In genomic region chr13:35741620-35742421, GRCm38 (mm10) we compare ENCODE assay signal across 8 mouse cellular contexts.
DNase-seq lines count a peak whose midpoint lies in the region; ATAC-seq and TF ChIP-seq lines count a peak whose summit lies in the region.

No protein-coding gene starts in this region.

- WGBS in bone marrow, adult 2 months = under 1% methylated on average over 93 of the region's 93 CpGs
- 0% methylated on average over 72 of the region's 93 CpGs for WGBS in forebrain, embryonic 14.5 days
- WGBS in lung, embryonic 15.5 days = under 1% methylated on average over 64 of the region's 93 CpGs

- TF ChIP-seq CTCF in CH12.LX (conservative IDR thresholded peaks at IDR 0.05 in 1 of 2, IDR thresholded peaks at IDR 0.05 in 1 of 2; ENCODE audit: low read depth in 2 of 2, low read length in 2 of 2) = no peak
- no peak for TF ChIP-seq CTCF in bone marrow, adult 2 months (IDR thresholded peaks at IDR 0.05; ENCODE audit: control insufficient read depth, insufficient read depth, low read length)
- no peak for TF ChIP-seq CTCF in layer of hippocampus, adult 2 months (conservative IDR thresholded peaks at IDR 0.05)

- H3K4me1 ChIP-seq in CH12.LX (ENCODE audit: control insufficient read depth in 1 of 2, insufficient read depth in 2 of 2) = peaks cover 4 to 13% of the 10 kb centered on the region in 2 experiments; a peak in 2 of 4 replicates
- H3K4me1 ChIP-seq in bone marrow, adult 2 months (ENCODE audit: control insufficient read depth, insufficient read depth, low read length) = no peaks in the 10 kb centered on the region; the same call in 1 of the 2 replicates
- H3K4me1 ChIP-seq in forebrain, embryonic 14.5 days (ENCODE audit: control insufficient read depth, insufficient read depth, low read length) = peaks cover 10% of the 10 kb centered on the region
- H3K4me1 ChIP-seq in lung, embryonic 15.5 days = peaks cover 17% of the 10 kb centered on the region

- intact Hi-C loops in heart, postnatal 10 days (cut with DNase I) = loop anchor here (5.0 kb wide), 1 partner anchor 160 kb away; no protein-coding TSS in a partner anchor

- peak; percentile 84 for ATAC-seq in forebrain, embryonic 14.5 days
- peak; percentile 70 for ATAC-seq in lung, embryonic 15.5 days (ENCODE audit: borderline replicate concordance, extremely low read depth, low FRiP score, low TSS enrichment)

- H3K27ac ChIP-seq in CH12.LX (ENCODE audit: insufficient read depth, low read depth) = no peak overlapping the region
- peak overlapping the region; percentile 96 for H3K27ac ChIP-seq in bone marrow, adult 2 months (ENCODE audit: control insufficient read depth, insufficient read depth, low read depth, low read length, poor library complexity)
- peak overlapping the region; percentile 74; the same call in 1 of the 2 replicates for H3K27ac ChIP-seq in forebrain, embryonic 14.5 days (ENCODE audit: low read depth, low read length)
- peak overlapping the region; percentile 87 for H3K27ac ChIP-seq in layer of hippocampus, adult 2 months
- H3K27ac ChIP-seq in lung, embryonic 15.5 days = peak overlapping the region; percentile 96

- in situ Hi-C loops in CH12.LX (cut with MboI; ENCODE audit: low pct_ligation_motif_present, low pct_unique_long_range_greater_than_20kb, low sequenced_read_pairs) = no loop called here

- DNase-seq in CH12.LX (ENCODE audit: extremely low read depth) = peak; percentile 27
- peak; percentile 33 for DNase-seq in forebrain, embryonic 14.5 days (ENCODE audit: low spot score)
- DNase-seq in heart, postnatal 10 days = peak; percentile 68 to 69
- peak; percentile 7 to 13 for DNase-seq in layer of hippocampus, adult 2 months (ENCODE audit: low spot score in 2 of 2)
- peak; percentile 45 for DNase-seq in ovary, postnatal 14 days (ENCODE audit: low spot score)
- peak; percentile 82 for DNase-seq in thymus, postnatal 14 days

- TF ChIP-seq EP300 in CH12.LX (IDR thresholded peaks at IDR 0.05; ENCODE audit: low read length) = no peak

- TF ChIP-seq POLR2A in CH12.LX (IDR thresholded peaks at IDR 0.05; ENCODE audit: low read depth, low read length) = peak; percentile 5; the same call in 1 of the 2 replicates
- no peak for TF ChIP-seq POLR2A in bone marrow, adult 2 months (IDR thresholded peaks at IDR 0.05; ENCODE audit: borderline replicate concordance, control insufficient read depth, low read depth, low read length)

- peak overlapping the region; percentile 99 for H3K4me2 ChIP-seq in CH12.LX (ENCODE audit: insufficient read depth, low read depth, poor library complexity, severe bottlenecking)
- peak overlapping the region; percentile 95 for H3K4me2 ChIP-seq in forebrain, embryonic 14.5 days (ENCODE audit: low read length)
- H3K4me2 ChIP-seq in lung, embryonic 15.5 days = peak overlapping the region; percentile 85

- H3K79me2 ChIP-seq in CH12.LX (replicated peaks; ENCODE audit: control insufficient read depth, extremely low read depth, insufficient read depth, poor library complexity, severe bottlenecking) = peaks cover 27% of the 10 kb centered on the region

- peak overlapping the region; percentile 77 to 97 (median 84) for H3K4me3 ChIP-seq in CH12.LX (replicated peaks in 1 of 3; ENCODE audit: low read depth in 2 of 3, low read length in 2 of 3, poor library complexity in 1 of 3)
- H3K4me3 ChIP-seq in bone marrow, adult 2 months (replicated peaks; ENCODE audit: control insufficient read depth, low read depth, low read length) = peak overlapping the region; percentile 72
- peak overlapping the region; percentile 89 for H3K4me3 ChIP-seq in forebrain, embryonic 14.5 days (ENCODE audit: low read depth, low read length)
- H3K4me3 ChIP-seq in layer of hippocampus, adult 2 months = peak overlapping the region; percentile 66
- peak overlapping the region; percentile 79 for H3K4me3 ChIP-seq in lung, embryonic 15.5 days

- H3K9me3 ChIP-seq in CH12.LX (replicated peaks; ENCODE audit: low read length) = peaks cover 14% of the 10 kb centered on the region
- 0 out of 2 replicates have a peak, but pooled peaks cover 3% of the 10 kb centered on the region for H3K9me3 ChIP-seq in forebrain, embryonic 14.5 days (replicated peaks; ENCODE audit: control insufficient read depth, low read length)
- H3K9me3 ChIP-seq in lung, embryonic 15.5 days = peaks cover 5% of the 10 kb centered on the region; the same call in 1 of the 2 replicates

- no peaks in the 10 kb centered on the region for H3K27me3 ChIP-seq in CH12.LX (replicated peaks)
- H3K27me3 ChIP-seq in forebrain, embryonic 14.5 days (replicated peaks; ENCODE audit: control insufficient read depth, insufficient read depth, low read length) = peaks cover 24% of the 10 kb centered on the region
- H3K27me3 ChIP-seq in lung, embryonic 15.5 days = no peaks in the 10 kb centered on the region

- dilution Hi-C loops in CH12.LX (cut with MboI; ENCODE audit: extremely low pct_ligation_motif_present, extremely low pct_unique_long_range_greater_than_20kb, low sequenced_read_pairs) = no loop called here

- H3K36me3 ChIP-seq in CH12.LX (replicated peaks in 1 of 2; ENCODE audit: control insufficient read depth in 1 of 2, insufficient read depth in 1 of 2, low read length in 1 of 2) = peaks cover 0 to 10% of the 10 kb centered on the region in 2 experiments
- no peaks in the 10 kb centered on the region for H3K36me3 ChIP-seq in forebrain, embryonic 14.5 days (ENCODE audit: control insufficient read depth, insufficient read depth, low read length)
- H3K36me3 ChIP-seq in lung, embryonic 15.5 days = 0 out of 2 replicates have a peak, but pooled peaks cover 3% of the 10 kb centered on the region

- peak overlapping the region; percentile 92 for H3K9ac ChIP-seq in CH12.LX (ENCODE audit: insufficient read depth, low read depth)
- H3K9ac ChIP-seq in forebrain, embryonic 14.5 days (ENCODE audit: low read length) = peak overlapping the region; percentile 87
- peak overlapping the region; percentile 85 for H3K9ac ChIP-seq in lung, embryonic 15.5 days

- no peak for TF ChIP-seq RAD21 in CH12.LX (IDR thresholded peaks at IDR 0.05; ENCODE audit: low read depth, low read length)

TF ChIP-seq in CH12.LX, 34 proteins besides CTCF, POLR2A, EP300 and RAD21:
- TF ChIP-seq MXI1 (IDR thresholded peaks at IDR 0.05; ENCODE audit: low read depth, low read length) (0 out of 2 replicates have a peak, but pooled peaks have one; percentile 1), GABPA (IDR thresholded peaks at IDR 0.05; ENCODE audit: insufficient replicate concordance, low read depth, low read length) (no peak), CHD1 (IDR thresholded peaks at IDR 0.05; ENCODE audit: low read depth, low read length) (no peak), NELFE (IDR thresholded peaks at IDR 0.05; ENCODE audit: low read depth, low read length) (0 out of 2 replicates have a peak, but pooled peaks have one; percentile 3), MYC (IDR thresholded peaks at IDR 0.05; ENCODE audit: low read depth, low read length) (0 out of 2 replicates have a peak, but pooled peaks have one; percentile 34), ZNF384 (IDR thresholded peaks at IDR 0.05; ENCODE audit: low read depth, low read length) (no peak), MAX (IDR thresholded peaks at IDR 0.05; ENCODE audit: low read length) (peak; percentile 28; the same call in 1 of the 2 replicates), CHD2 (IDR thresholded peaks at IDR 0.05; ENCODE audit: low read length) (no peak), TBP (conservative IDR thresholded peaks at IDR 0.05; ENCODE audit: low read depth, low read length) (no peak), RCOR1 (conservative IDR thresholded peaks at IDR 0.05; ENCODE audit: low read depth, low read length) (no peak), NRF1 (IDR thresholded peaks at IDR 0.05; ENCODE audit: low read depth, low read length) (peak; percentile 81), SIN3A (IDR thresholded peaks at IDR 0.05; ENCODE audit: low read length) (peak; percentile 17; the same call in 1 of the 2 replicates), BHLHE40 (IDR thresholded peaks at IDR 0.05; ENCODE audit: low read depth, low read length) (peak; percentile 31; the same call in 1 of the 2 replicates), UBTF (IDR thresholded peaks at IDR 0.05; ENCODE audit: low read depth, low read length) (peak; percentile 52; the same call in 1 of the 2 replicates), MAFK (IDR thresholded peaks at IDR 0.05; ENCODE audit: insufficient replicate concordance, low read length) (no peak), MAZ (IDR thresholded peaks at IDR 0.05; ENCODE audit: low read depth, low read length) (no peak)

Comparison
In these comparisons a context has a peak if more than half of its experiments do, and no peak if none do; other contexts are left out.
1. DNase-seq: peak in every context shown above with its lines; median percentile 82 in thymus, postnatal 14 days; 68 in heart, postnatal 10 days; 45 in ovary, postnatal 14 days; 33 in forebrain, embryonic 14.5 days; 27 in CH12.LX; 10 in layer of hippocampus, adult 2 months.